Mouse (Mus musculus) adrenal gland, adult 18-20 months (tissue): ENCODE data around the gene Tmem88. TPM values are rescaled to one million over a fixed set of nuclear protein-coding genes. Genes with fewer than 3 reads are reported as not detected.

Source experiments
- DNase-seq, 2 experiments: peaks; one replicate each; pipeline ENCODE4 v3.0.0; 2021 to 2022; ENCODE audit warnings: low spot score in 2 of 2
- total RNA-seq, 2 experiments: library from RNA; stranded (reverse); gene quantifications; 1 replicate in 1 of 2; 2 replicates in 1 of 2; pipeline ENCODE4 v1.2.3; 2021

Gene Tmem88
- total RNA-seq, 2 experiments from 2014 or later: 7.9 to 8.8 TPM

DNA sequence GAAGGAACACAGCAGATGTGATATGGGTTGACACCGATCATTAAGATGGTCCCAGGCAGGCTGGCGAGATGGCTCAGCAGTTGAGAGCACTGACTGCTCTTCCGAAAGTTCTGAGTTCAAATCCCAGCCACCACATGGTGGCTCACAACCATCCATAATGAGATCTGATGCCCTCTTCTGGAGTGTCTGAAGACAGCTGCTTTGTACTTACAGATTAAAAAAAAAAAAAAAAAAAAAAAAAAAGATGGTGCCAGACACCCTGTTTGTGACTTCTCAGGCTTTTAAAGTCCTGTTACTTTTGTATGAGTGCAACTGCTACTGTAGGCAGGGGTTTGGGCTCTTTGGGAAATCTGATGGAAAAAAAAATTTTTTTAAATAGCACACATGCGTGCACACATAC is 9.4 kb downstream of the Tmem88 start:
- DNase-seq: no peak

DNA sequence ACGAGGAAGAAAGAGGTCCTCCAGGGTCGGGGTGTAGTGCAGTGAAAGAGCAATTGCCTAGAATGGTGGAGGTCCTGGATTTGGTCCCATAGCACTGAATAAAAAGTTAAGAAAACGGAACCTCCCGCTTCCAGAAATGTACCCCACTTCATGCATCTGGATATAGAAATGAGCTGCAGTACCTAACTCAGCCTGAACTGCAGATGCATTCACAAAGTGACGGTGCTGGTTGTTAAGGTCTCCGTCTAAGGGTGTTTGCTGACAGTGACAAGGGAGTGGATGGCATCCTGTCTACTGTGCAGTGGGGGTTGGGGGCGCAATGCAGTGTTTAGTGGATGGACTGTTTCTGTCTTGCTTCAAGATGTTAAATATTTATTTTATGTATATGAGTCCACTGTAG is 11.3 kb downstream of the Tmem88 start:
- no peak for DNase-seq

DNA sequence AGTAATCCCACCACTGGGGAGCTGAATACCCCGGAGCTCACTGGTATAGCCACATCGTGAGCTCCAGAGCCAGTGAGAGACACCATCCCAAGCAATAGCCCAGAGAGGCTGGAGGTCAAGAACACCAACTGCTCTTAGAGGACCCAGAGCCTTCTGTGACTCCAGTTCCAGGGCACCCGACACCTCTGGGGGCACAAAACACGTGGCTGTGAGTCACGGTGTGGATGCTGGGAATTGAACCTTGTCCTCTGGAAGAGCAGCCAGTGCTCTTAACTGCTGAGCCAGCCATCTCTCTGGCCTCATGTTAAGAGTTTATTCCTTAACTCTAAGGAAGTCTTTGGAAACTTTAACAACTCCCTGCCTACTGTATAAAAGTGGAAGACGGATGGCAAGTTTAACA is 13.1 kb downstream of the Tmem88 start:
- DNase-seq: no peak

DNA sequence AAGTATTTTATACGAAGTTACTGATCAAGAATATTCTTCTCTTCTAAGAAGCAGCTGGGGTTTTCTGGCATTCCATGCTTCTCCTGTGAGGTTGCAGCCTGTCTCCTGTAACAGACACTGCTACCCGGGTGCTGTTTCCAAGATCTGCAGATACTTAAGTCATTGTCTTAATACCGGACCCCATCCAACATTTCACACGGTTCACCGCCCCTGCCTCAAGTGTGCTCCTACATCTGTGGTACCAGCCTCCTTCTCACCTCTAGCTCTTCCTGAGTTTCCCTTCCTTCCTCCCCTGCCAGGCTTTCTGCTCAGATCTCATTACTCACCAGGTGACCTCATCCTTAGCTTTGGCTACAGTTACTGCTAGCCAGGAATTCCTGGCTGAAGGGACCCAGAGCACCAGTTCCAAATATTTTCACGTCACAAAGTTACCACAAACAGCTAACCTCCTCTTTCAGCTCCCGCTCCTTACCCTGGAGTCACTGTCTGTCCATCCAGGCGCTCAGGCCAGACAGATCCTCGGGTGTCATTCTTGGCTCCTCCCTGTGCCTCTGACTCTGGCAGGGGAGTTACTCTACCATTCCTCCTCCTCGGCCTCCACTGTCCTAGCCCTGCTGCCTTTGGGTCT is 15.4 kb downstream of the Tmem88 start:
- no peak for DNase-seq

DNA sequence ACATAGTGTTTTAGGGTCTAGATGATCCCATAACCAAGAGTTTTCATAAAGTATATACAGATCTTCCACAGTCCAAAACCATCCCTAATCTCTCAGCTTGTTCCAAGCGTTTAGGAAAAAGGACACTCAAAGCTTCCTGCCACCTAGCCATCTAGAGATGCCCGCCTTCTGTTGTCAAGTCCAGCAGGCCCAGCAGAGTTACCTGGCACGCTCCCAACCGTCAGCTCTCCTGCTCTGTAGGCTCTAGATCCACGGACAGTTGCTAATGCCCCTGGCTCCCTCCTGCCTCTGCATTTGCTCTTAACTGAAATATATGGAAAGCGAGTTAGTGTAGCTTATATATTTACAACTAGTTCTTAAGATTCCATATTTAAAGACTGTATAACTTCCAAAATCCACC is 16.7 kb downstream of the Tmem88 start:
- DNase-seq: no peak

DNA sequence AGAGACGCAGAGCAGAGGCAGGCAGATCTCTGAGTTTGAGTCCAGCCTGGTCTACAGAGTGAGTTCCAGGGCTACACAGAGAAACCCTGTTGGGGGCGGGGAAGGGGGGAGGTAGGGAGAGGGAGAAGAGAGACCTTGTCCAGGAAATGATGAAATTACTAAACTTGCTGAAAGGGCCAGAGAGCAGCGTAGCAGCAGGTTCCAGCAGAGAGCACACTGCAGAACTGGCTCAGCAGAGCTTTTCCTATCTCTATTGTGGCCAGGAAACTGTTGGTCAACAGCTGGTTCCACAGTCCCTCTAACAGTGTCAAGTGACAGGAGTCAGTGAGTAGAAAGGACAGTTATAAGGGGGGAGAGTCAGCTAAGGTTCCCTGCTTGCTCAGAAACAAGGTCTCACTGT is 18.4 kb downstream of the Tmem88 start:
- DNase-seq: no peak

DNA sequence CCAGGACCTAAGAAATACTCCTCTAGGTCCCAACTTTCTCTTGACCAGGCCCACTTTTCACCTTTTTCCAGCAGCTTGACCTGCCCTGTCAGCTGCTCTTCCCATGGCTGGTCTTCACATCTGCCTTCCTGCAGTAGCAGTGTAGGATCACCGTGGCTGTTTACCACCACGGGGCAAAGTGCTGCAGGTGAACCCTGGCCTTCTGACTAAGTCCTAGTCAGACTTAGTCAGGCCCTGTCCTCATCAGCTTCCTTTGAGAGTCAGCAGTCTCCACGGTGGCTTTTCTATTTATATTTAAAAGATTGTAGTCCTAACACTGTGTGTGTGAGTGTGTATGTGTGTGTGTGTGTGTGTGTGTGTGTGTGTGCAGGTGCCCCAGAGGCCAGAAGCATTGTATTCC is 20.3 kb downstream of the Tmem88 start:
- no peak for DNase-seq

DNA sequence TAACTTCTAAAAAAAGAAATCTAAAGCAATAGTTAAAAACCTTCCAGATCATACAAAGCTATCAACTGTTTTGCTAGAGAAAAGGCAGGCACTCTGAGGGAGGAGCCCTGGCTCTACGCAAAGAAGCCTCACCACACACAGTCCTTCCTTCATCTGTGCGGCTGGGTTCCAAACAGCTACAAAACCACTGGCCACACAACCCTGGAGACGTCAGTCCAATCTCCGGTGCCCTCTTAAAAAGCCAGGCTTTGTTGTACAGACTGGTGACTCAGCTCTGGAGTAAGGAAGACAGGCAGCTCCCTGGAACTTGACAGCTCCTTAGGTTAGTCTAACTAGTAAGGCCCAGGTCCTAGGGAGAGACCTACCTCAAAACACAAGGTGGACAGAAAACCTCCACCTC is 22.4 kb downstream of the Tmem88 start:
- DNase-seq: no peak

DNA sequence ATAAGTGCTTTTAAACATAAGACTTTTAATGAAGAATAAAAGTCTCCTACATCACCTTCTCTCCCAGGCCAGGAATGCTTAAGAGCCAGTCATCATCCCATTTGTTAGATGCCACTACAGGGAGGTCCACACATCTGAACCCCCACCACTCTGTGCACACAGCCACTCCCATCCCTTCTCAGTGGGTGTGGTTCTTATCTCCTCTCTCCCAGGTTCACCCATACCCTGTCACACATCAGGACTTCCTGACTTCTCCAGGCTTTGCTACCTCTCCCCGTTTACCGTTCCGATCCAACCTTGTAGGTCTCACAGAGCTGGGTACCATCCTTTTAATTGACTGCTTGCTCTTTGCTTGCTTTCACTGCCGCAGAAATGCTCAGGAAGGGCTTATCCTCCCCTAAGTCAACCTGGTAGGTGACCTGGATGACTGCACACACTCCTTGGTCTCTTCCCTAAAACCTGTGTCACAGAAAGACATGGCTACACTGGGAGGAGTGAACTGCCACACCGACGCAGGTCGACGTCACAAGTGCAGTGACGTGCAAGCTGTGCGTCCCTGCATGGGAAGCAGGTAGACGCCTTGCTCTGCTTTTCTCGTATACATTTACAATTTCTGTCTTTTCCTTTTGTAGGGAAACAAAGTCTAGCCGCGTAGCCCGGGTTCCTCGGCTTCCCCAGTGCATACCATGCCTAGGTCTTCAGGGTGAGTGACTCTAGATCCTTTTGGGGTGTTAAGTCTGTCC is 24.6 kb downstream of the Tmem88 start:
- DNase-seq: no peak

DNA sequence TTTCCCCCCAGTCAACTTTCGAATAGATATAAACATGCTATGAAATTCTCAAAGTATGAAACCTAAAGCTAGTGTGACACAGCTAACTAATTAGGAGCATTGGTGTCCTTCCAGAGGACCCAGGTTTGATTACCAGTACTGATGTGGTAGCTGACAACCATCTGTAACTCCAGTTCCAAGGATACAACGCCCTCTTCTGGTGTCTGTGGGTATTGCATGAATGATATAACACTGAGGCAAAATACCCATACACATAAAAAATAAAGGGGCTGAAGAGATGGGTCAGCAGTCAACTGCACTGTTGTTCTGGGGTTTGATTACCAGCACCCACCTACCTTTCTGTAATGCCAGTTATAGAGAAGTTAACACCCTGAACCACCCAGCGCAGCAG is 25.3 kb downstream of the Tmem88 start:
- DNase-seq: no peak

DNA sequence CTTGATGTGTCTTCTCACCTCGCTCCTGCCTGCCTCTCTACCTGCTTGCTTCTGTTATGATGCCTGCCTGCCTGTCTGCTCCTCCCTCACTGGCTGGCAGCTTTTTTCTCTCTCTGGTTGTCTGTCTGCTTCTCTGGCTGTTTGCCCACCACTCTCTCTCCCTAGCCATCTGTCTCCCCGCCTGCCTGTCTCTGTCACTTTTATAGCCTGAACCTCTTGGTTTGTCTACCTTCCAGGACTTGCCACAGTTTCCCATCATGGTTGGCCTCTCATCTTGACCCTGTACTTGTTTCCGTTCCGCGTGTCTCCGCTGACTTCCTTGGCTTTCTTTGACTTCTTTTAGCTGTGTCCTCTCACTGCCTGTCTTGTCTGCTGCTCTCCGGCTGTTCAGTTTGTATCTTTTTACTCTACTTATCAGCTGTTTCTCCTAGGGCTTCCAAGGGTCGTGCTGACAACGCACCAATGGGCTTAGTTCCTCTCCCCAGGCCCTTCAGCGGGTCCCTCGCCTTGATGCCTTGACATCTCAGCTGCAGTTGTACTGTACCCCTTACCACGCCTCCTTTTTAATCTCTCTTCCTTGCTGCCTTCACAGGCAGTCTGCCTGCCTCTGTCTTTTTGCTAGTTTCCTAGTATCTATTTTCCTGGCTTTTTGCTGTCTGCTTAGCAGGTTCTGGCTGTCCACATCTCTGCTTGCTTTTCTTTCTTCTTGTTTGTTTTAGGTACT is 25.8 kb downstream of the Tmem88 start:
- no peak for DNase-seq

DNA sequence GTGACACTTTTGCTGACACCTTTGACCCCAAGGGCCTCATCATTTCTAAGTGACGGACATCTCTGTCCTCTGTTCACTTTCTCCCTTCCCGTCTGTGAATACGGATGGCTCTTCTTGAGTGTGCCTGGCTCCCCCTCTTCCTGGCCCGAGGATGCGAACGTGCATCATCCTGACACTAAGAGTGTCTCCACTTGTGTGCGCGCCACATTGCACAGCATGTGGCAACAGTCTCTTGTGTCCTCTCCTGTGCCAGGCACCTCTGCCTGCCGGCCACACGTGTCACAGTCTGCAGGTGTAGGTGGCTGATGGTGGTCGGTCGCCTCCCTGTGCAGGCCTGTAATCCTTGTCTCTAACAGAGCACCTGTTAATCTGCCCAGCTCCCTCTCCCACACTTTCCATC is 26.4 kb downstream of the Tmem88 start:
- DNase-seq: no peak

DNA sequence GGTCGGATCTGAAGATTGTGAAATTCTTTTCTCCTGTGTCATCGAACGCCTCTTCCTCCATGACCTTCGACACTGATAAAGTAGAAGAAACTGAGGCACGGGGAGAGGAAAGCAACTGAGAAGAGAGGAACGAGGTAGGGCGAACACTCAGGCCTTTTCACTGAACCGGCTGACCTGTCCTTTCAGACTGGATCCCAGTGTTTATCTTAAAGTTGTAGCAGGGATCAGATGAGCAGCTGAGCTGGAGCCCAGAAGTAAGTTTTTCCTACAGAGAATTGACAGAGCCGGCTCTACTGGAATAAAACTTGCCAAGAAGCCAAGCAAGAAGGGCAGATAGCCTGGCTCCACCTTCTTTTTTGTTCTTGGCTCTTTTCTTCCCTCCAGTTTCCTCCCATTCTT is 27.2 kb downstream of the Tmem88 start:
- no peak for DNase-seq

DNA sequence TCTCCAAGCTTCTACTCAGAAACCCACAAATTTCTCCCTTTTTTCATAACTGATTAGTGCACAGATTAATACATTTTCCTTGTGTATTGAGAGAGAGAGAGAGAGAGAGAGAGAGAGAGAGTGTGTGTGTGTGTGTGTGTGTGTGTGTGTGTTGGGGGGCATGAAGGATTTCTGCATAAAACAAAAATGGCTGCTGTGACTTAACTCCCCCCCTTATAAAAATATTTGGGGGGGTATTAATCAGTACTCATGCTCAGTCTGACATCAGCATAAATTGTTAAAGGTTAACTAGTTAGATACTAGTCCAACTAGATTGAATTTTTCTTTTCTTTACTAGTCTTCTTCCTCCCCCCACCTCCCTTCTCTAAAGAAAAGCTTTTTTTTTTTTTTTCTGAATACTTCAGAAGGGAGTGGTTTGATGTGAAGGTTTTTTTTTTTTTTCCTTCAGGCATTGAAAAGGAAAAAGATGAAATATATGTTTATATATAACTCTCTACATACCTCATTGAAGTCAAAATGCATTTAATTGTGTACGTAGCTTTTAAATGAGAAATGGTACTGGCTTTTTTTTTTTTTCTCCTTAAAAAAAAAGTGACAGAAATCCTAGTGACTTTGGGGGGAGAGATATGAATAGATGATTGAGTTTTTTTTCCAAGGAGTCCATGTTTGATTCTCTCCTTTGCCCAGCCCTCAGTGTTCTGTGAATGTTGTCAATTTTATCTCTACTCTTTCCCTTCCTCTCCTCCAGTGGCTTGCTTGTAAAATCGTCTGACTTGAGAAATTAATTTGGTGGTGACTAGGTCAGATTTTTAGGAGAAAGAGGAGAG is 27.8 kb downstream of the Tmem88 start:
- DNase-seq: no peak

DNA sequence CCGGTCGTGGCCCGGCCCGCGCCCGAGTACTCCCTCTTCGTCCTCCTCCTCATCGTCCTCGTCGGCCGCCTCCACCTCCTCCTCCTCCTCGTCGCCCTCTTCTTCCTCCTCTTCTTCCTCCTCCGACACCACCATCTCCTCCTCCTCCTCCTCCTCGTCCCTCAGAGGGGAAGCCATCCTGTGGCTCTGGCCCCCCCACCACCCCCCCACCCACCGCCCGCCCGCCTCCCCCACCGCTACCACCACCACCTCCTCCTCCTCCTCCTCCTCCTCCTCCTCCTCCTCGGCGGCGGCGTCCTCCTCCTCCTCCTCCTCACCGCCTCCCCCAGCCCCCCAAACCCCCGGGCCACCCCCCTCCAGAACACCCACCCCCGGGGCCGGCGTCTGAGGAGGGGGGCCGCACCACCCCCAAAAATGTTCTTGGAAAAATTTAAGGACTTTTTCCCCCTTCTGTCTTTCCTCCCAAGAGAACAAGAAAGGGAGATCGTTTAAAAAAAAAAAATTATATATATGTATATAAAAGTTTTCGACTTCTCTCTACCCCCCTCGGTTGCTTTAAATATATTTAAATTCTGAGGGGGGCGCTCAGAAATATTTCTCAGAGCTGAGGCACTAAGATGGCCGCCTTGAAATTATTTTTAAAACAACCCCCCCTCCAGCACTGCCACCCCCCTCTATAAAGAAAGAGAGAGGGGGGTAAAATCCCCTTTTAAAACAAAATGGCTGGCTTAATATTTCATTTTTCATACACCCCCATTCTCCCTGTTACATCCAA is 28.6 kb downstream of the Tmem88 start, which contains the start of gene Chd3:
TSS of gene Chd3 (minus strand) at position 192 of the 775 bp plus-strand sequence.
- no peak for DNase-seq

DNA sequence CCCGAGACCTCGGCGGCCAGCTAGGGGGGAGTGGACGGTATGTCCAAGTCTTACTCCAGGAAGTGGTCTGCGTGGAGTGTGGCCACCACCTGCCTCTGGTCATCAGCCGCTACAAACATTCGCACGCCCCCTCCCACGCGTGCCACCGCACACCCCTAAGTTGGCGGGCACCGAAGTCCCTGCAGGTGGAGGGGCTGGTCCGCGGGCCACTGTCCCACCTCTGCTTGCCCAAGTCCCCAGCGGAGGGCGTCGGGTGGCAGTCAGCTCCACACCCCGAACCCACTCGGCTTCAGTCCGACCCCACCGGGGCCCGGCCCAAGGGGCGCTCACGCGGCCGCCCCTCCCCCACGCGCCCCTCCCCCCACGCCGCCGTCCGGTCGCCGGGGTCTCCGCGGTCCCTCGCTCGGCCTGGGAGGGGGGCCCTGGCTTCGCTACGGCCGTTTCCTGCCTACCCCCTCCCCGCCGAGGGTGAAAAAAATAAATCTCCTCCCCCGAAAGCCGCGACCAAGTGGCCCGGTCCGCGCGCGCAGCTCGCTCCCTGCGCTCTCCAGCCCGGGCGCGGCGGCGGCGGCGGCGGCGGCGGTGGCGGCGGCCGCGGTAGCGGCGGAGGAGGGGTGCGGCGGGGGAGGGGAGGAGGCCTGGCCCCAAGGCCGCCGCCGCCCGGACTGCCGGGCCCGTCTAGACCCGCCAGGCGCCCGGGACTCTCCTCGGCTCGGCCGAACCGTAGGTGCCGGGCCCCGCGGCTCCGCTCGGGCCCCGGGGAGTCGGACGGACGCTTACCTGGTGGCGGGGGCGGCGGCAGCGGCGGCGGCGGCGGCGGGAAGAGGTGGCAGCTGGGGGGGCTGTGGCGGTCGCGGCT is 29.4 kb downstream of the Tmem88 start:
- peak; percentile 56 to 62 for DNase-seq

DNA sequence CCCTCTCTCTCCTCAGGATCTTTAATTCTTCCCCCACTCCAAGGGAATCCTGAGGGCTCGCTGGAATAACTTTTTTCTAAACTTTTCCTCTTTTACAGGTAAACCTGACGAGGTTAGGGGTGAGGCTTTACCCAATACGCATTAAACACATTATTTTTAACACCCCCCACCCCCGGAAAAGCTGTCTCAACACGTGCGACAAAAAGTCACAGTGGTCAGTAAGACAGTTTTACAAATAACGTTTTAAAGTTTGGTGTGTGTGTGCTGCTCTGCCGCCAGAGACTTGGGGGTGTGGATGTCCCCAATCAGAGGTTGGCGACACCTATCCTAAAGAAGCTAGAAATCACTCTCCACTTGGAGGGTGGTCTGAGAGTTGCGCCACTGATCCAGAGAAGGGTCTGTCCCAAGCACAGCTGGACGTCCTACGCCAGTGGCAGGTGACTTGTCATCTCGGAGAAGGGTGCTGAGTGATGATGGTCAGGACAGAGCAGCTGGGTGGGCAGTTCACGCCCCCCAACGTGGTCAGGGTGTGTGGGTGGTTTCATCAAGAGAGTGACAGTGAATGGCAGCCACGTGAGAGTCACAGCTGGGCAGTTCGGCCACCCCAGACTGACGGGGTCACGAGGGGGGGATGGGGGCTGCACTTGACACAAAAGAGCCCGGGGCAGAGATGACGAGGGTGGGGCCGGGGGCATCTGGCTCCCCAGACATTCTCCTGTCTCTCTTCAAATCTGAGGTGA is 30.2 kb downstream of the Tmem88 start:
- peak; percentile 27 to 51 for DNase-seq

DNA sequence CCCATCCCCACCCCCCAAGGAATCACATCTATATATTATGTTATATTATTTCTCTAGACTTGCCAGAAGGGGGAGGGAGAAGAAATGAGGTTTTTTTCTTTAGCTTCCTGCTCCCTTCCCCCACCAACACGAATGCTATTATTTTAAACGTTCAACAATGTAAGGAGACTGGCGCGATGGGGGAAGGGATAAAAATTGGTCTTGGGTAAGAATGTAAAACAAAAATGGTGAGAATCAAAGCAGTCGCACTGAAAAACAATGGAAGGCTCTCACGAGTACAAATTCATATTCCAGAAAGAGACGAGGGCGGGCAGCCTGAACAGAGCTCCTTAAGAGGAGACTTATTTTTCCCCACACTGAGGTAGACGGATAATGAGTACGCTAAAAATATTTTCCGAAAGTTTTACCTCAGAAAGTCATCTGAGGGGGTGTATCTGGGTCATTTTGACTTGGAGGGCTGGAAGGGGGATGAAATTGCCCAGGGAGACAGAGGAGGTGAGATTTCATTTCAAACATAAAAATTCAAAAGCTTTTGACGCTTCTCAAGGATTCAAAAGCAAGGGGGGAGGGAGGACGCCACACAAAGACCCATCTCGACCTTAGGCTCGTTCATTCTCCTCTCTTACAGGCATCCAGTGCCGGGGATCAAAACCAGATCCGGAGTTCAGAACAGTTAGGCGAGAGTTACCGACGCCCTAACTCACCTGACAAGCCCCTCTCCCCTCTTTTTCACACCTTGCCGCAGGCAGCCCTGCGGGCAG is 31.0 kb downstream of the Tmem88 start:
- peak; percentile 29 to 35 for DNase-seq
